Mouse (Mus musculus) embryonic facial prominence, embryonic 15.5 days (tissue): Measurements from ENCODE around the gene Traf3ip1. TPM values are rescaled to one million over a fixed set of nuclear protein-coding genes. Genes with fewer than 3 reads are reported as not detected.

Experiments
- ATAC-seq: fragments of 200-750 bp; cut with Nextera tagmentation; 2 replicates; pipeline ENCODE4 v1.8.0; 2017; ENCODE audit warnings: low read depth, moderate TSS enrichment; ENCODE audit not compliant: insufficient number of reproducible peaks, low FRiP score, low TSS enrichment
- H3K27ac ChIP-seq: fragments of 300-500 bp; sonication (generic); replicated peaks from 2 replicates; pipeline ENCODE4 v1.5.1; 2015; ENCODE audit warnings: mild to moderate bottlenecking, inconsistent platforms
- H3K27me3 ChIP-seq: fragments of 300-500 bp; sonication (generic); 2 replicates; pipeline ENCODE4 v1.6.1; 2015; ENCODE audit warnings: inconsistent platforms
- H3K36me3 ChIP-seq: fragments of 300-500 bp; sonication (generic); 2 replicates; pipeline ENCODE4 v1.6.1; 2015; ENCODE audit warnings: mild to moderate bottlenecking, inconsistent platforms
- H3K4me1 ChIP-seq: fragments of 300-500 bp; sonication (generic); 2 replicates; pipeline ENCODE4 v1.6.1; 2015; ENCODE audit warnings: inconsistent platforms
- H3K4me2 ChIP-seq: fragments of 300-500 bp; sonication (generic); replicated peaks from 2 replicates; pipeline ENCODE4 v1.6.1; 2015; ENCODE audit warnings: mild to moderate bottlenecking, inconsistent platforms
- H3K4me3 ChIP-seq: fragments of 300-500 bp; sonication (generic); replicated peaks from 2 replicates; pipeline ENCODE4 v1.5.1; 2015; ENCODE audit warnings: mild to moderate bottlenecking, inconsistent platforms
- H3K9ac ChIP-seq: fragments of 300-500 bp; sonication (generic); 2 replicates; pipeline ENCODE4 v1.6.1; 2015; ENCODE audit warnings: inconsistent platforms
- H3K9me3 ChIP-seq: fragments of 300-500 bp; sonication (generic); replicated peaks from 2 replicates; pipeline ENCODE4 v1.6.1; 2016; ENCODE audit warnings: inconsistent platforms
- WGBS: fragments of 180-500 bp; shearing (Covaris S2); methylation state at CpG from one replicate; pipeline ENCODE4 v1.1.7; 2015; 5-methylcytosine and 5-hydroxymethylcytosine counted together
- polyA plus RNA-seq: library from polyadenylated mRNA; unstranded; fragments of >200 nt; fragmentation: Nextera tagmentation; extraction: Ambion mirVana; gene quantifications from 2 replicates; pipeline ENCODE4 v1.2.1, GENCODE M21; 2015

Traf3ip1 gene
- polyA plus RNA-seq, 1 experiment from 2014 or later: 12.6 TPM

- Histone ChIP-seq H3K4me1 (peaks cover 39% of the 10 kb centered on the region), H3K36me3 (no peaks in the 10 kb centered on the region), H3K4me2 (peak overlapping the region; percentile 23), H3K9ac (no peak overlapping the region), H3K27ac (peak overlapping the region; percentile 71), H3K27me3 (no peaks in the 10 kb centered on the region), H3K9me3 (no peaks in the 10 kb centered on the region), H3K4me3 (no peak overlapping the region)
- no peak for ATAC-seq
- WGBS: 34% methylated on average over 11 of the region's 11 CpGs
Measured at GRCm38 (mm10) chr1:91456301-91456801, 38.1 kb upstream of the Traf3ip1 start.

- H3K27me3 ChIP-seq: no peaks in the 10 kb centered on the region
- H3K9me3 ChIP-seq: no peaks in the 10 kb centered on the region
- no peak overlapping the region for H3K4me3 ChIP-seq
- H3K27ac ChIP-seq: no peak overlapping the region
- 95% methylated on average over 4 of the region's 4 CpGs for WGBS
- no peak overlapping the region for H3K9ac ChIP-seq
- ATAC-seq: no peak
- H3K4me1 ChIP-seq: peaks cover 39% of the 10 kb centered on the region
- H3K36me3 ChIP-seq: no peaks in the 10 kb centered on the region
- no peak overlapping the region for H3K4me2 ChIP-seq
Measured at GRCm38 (mm10) chr1:91457116-91457515, 37.3 kb upstream of the Traf3ip1 start.

- Histone ChIP-seq H3K9ac (no peak overlapping the region), H3K27me3 (no peaks in the 10 kb centered on the region), H3K4me3 (peak overlapping the region; percentile 76; the same call in 1 of the 2 replicates), H3K9me3 (no peaks in the 10 kb centered on the region), H3K27ac (peak overlapping the region; percentile 35; the same call in 1 of the 2 replicates), H3K4me1 (peaks cover 39% of the 10 kb centered on the region), H3K36me3 (no peaks in the 10 kb centered on the region), H3K4me2 (peak overlapping the region; percentile 79; the same call in 1 of the 2 replicates)
- 60% methylated on average over 5 of the region's 5 CpGs for WGBS
- ATAC-seq: no peak
Measured at GRCm38 (mm10) chr1:91457698-91458097, 36.7 kb upstream of the Traf3ip1 start.

GRCm38 (mm10) chr1:91458223-91458861 is 36.1 kb upstream of the Traf3ip1 start:
- Histone ChIP-seq H3K9me3 (no peaks in the 10 kb centered on the region), H3K27ac (peak overlapping the region; percentile 11; the same call in 1 of the 2 replicates), H3K36me3 (no peaks in the 10 kb centered on the region), H3K27me3 (no peaks in the 10 kb centered on the region), H3K4me1 (peaks cover 39% of the 10 kb centered on the region), H3K4me2 (peak overlapping the region; percentile 79), H3K9ac (peak overlapping the region; percentile 31; the same call in 1 of the 2 replicates), H3K4me3 (peak overlapping the region; percentile 76)
- no peak; the same call in 1 of the 2 replicates for ATAC-seq
- 14% methylated on average over 8 of the region's 8 CpGs for WGBS

GRCm38 (mm10) chr1:91459059-91459809 is 35.2 kb upstream of the Traf3ip1 start, which contains the start of gene Per2:
Gene Per2, minus strand, starts transcription at chr1:91459324.
- Histone ChIP-seq H3K36me3 (no peaks in the 10 kb centered on the region), H3K27me3 (no peaks in the 10 kb centered on the region), H3K9me3 (no peaks in the 10 kb centered on the region), H3K4me1 (peaks cover 39% of the 10 kb centered on the region), H3K9ac (peak within 1 kb of the TSS; percentile 35; the same call in 1 of the 2 replicates), H3K27ac (peak within 1 kb of the TSS; percentile 44), H3K4me2 (peak within 1 kb of the TSS; percentile 79), H3K4me3 (peak within 1 kb of the TSS; percentile 76)
- ATAC-seq: peak; percentile 96
- WGBS: under 1% methylated on average over 91 of the region's 91 CpGs

GRCm38 (mm10) chr1:91460069-91460468 is 34.4 kb upstream of the Traf3ip1 start:
- H3K4me1 ChIP-seq: peaks cover 38% of the 10 kb centered on the region
- ATAC-seq: no peak
- peak overlapping the region; percentile 76 for H3K4me3 ChIP-seq
- peak overlapping the region; percentile 79 for H3K4me2 ChIP-seq
- no peak overlapping the region for H3K9ac ChIP-seq
- 0 out of 2 replicates have a peak overlapping the region, but pooled peaks have one; percentile 14 for H3K27ac ChIP-seq
- no peaks in the 10 kb centered on the region for H3K9me3 ChIP-seq
- 38% methylated on average over 7 of the region's 7 CpGs for WGBS
- no peaks in the 10 kb centered on the region for H3K36me3 ChIP-seq
- H3K27me3 ChIP-seq: no peaks in the 10 kb centered on the region

- H3K36me3 ChIP-seq: no peaks in the 10 kb centered on the region
- no peaks in the 10 kb centered on the region for H3K9me3 ChIP-seq
- H3K9ac ChIP-seq: no peak overlapping the region
- no peaks in the 10 kb centered on the region for H3K27me3 ChIP-seq
- 28% methylated on average over 4 of the region's 4 CpGs for WGBS
- H3K4me2 ChIP-seq: no peak overlapping the region
- H3K4me3 ChIP-seq: no peak overlapping the region
- H3K27ac ChIP-seq: no peak overlapping the region
- H3K4me1 ChIP-seq: peaks cover 35% of the 10 kb centered on the region
- no peak for ATAC-seq
Measured at GRCm38 (mm10) chr1:91460564-91460963, 33.9 kb upstream of the Traf3ip1 start.

GRCm38 (mm10) chr1:91463336-91463995 is 31.0 kb upstream of the Traf3ip1 start:
- Histone ChIP-seq H3K4me3 (no peak overlapping the region), H3K27me3 (no peaks in the 10 kb centered on the region), H3K4me1 (peaks cover 17% of the 10 kb centered on the region), H3K36me3 (no peaks in the 10 kb centered on the region), H3K9ac (no peak overlapping the region), H3K4me2 (no peak overlapping the region), H3K27ac (no peak overlapping the region), H3K9me3 (no peaks in the 10 kb centered on the region)
- 83% methylated on average over 13 of the region's 13 CpGs for WGBS
- no peak for ATAC-seq

GRCm38 (mm10) chr1:91464436-91464835 is 30.0 kb upstream of the Traf3ip1 start:
- Histone ChIP-seq H3K4me3 (no peak overlapping the region), H3K9ac (no peak overlapping the region), H3K9me3 (no peaks in the 10 kb centered on the region), H3K4me1 (peaks cover 13% of the 10 kb centered on the region), H3K27me3 (no peaks in the 10 kb centered on the region), H3K36me3 (no peaks in the 10 kb centered on the region), H3K4me2 (no peak overlapping the region), H3K27ac (no peak overlapping the region)
- ATAC-seq: no peak
- 49% methylated on average over 5 of the region's 5 CpGs for WGBS

- Histone ChIP-seq H3K9me3 (no peaks in the 10 kb centered on the region), H3K4me1 (peaks cover 5% of the 10 kb centered on the region), H3K4me3 (no peak overlapping the region), H3K9ac (no peak overlapping the region), H3K27ac (no peak overlapping the region), H3K36me3 (no peaks in the 10 kb centered on the region), H3K27me3 (no peaks in the 10 kb centered on the region), H3K4me2 (no peak overlapping the region)
- no peak for ATAC-seq
- 0% methylated on average over 1 of the region's 1 CpGs for WGBS
Measured at GRCm38 (mm10) chr1:91465244-91465643, 29.2 kb upstream of the Traf3ip1 start.

GRCm38 (mm10) chr1:91466186-91466585 is 28.3 kb upstream of the Traf3ip1 start:
- 77% methylated on average over 6 of the region's 6 CpGs for WGBS
- Histone ChIP-seq H3K9ac (no peak overlapping the region), H3K4me3 (no peak overlapping the region), H3K4me1 (peaks cover 3% of the 10 kb centered on the region; the same call in 1 of the 2 replicates), H3K4me2 (no peak overlapping the region), H3K9me3 (no peaks in the 10 kb centered on the region), H3K27me3 (no peaks in the 10 kb centered on the region), H3K36me3 (no peaks in the 10 kb centered on the region), H3K27ac (no peak overlapping the region)
- no peak for ATAC-seq
